Mouse (Mus musculus): ENCODE data around the gene Tbxa2r. TPM values are rescaled to one million over a fixed set of nuclear protein-coding genes. Genes with fewer than 3 reads are reported as not detected.

Gene Tbxa2r
- polyA plus RNA-seq, 1 experiment from 2014 or later: 19.6 TPM

GRCm38 (mm10) chr10:81334324-81334723 lies 5.8 kb downstream of the Tbxa2r start:
- no peaks in the 10 kb centered on the region for H3K9me3 ChIP-seq (ENCODE audit: low read length)
- H3K9ac ChIP-seq (replicated peaks; ENCODE audit: low read depth): no peak overlapping the region
- TF ChIP-seq EP300 (IDR thresholded peaks at IDR 0.05) (no peak), CTCF (IDR thresholded peaks at IDR 0.05) (no peak)
- H3K4me3 ChIP-seq (ENCODE audit: low read depth, low read length): no peak overlapping the region
- DNase-seq (ENCODE audit: low spot score) (no peak), ATAC-seq (no peak)
- peaks cover 15% of the 10 kb centered on the region for H3K4me1 ChIP-seq (ENCODE audit: insufficient read depth, low read depth, low read length)
- WGBS: 79% methylated on average over 11 of the region's 11 CpGs
- H3K36me3 ChIP-seq (ENCODE audit: insufficient read depth, low read length): no peaks in the 10 kb centered on the region
- H3K4me2 ChIP-seq (replicated peaks; ENCODE audit: low read depth, low read length): no peak overlapping the region
- H3K27me3 ChIP-seq (replicated peaks; ENCODE audit: insufficient read depth, low read length): no peaks in the 10 kb centered on the region
- 0 out of 2 replicates have a peak overlapping the region, but pooled peaks have one; percentile 78 for H3K27ac ChIP-seq (ENCODE audit: low read length)

DNA sequence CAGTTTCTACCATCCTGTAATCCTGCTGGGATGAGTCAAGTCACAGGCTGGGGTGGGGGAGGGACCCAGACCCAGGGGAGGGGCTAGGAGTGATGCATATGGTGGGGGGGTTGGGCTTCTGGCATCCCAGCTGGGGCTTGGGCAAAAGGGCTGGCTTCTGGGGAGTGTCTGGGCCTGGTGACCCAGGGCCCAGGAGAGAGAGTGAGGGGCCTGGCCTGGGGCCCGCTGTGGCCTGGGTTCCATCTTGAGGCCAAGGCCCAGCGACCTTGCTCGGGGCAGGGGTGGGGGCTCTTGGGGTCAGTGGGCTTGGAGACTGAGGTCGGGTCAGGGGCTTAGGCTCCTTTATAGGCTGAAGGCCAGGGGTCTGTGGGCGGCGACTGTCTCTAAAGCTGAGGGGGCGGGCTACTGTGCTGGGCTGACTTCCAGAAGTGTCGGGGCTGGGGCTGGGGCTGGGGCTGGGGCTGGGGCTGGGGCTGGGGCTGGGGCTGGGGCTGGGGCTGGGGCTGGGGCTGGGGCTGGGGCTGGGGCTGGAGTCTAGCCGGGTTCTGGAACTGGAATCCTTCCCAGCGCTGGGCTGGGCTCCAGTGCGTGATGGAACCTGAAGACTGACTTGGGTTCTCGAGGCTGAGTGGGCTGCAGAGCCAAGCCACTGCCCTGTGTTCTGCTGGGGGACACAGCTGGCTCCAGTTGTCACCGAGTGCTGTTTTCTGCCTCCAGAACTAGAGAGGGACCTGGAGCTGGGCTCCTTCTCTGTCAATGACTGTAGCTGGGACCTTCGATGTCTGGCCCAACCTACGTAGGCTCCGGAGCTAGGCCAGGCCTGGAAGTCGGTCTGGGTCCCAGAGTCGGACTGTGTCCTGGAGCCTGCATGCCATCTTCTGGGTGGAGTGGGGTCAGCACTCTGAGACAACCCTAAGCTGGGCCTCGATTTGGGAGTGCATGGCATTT lies 7.1 kb downstream of the Tbxa2r start:
- DNase-seq (ENCODE audit: low spot score): peak; percentile 69
- WGBS: 45% methylated on average over 17 of the region's 19 CpGs
- peak; percentile 59 for ATAC-seq

DNA sequence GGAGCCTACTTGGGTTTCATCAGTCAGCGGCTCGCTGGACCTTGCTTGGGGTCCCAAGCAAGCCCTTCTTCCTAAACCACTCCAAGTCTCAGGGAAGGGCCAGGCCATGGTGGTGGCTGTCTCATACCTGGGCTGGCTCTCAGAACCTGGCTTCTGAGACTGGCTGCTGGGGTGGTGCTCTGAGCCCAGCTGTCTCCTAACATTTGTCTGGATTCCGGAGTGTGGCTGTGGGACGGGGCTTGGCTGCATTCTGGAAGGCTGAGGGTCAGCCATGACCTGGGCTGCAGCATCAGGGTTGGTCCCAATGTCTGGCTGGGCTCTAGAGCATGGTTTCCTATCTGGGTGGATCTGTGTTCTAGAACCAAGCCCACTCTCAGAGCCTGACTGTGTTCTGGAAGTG lies 8.0 kb downstream of the Tbxa2r start:
- Histone ChIP-seq H3K9ac (replicated peaks; ENCODE audit: low read depth) (no peak overlapping the region), H3K4me3 (ENCODE audit: low read depth, low read length) (no peak overlapping the region), H3K27me3 (replicated peaks; ENCODE audit: insufficient read depth, low read length) (no peaks in the 10 kb centered on the region), H3K4me1 (ENCODE audit: insufficient read depth, low read depth, low read length) (0 out of 2 replicates have a peak, but pooled peaks cover 5% of the 10 kb centered on the region), H3K36me3 (ENCODE audit: insufficient read depth, low read length) (no peaks in the 10 kb centered on the region), H3K27ac (ENCODE audit: low read length) (0 out of 2 replicates have a peak overlapping the region, but pooled peaks have one; percentile 78), H3K9me3 (ENCODE audit: low read length) (no peaks in the 10 kb centered on the region), H3K4me2 (replicated peaks; ENCODE audit: low read depth, low read length) (no peak overlapping the region)
- WGBS: 74% methylated on average over 4 of the region's 4 CpGs
- DNase-seq (ENCODE audit: low spot score) (no peak), ATAC-seq (no peak)
- no peak for TF ChIP-seq CTCF (IDR thresholded peaks at IDR 0.05)
- TF ChIP-seq EP300 (IDR thresholded peaks at IDR 0.05): no peak

More for the DNA sequence above, 7.1 kb downstream of the Tbxa2r start:
- no peaks in the 10 kb centered on the region for H3K36me3 ChIP-seq (ENCODE audit: insufficient read depth, low read length)
- H3K4me1 ChIP-seq (ENCODE audit: insufficient read depth, low read depth, low read length): 0 out of 2 replicates have a peak, but pooled peaks cover 5% of the 10 kb centered on the region
- H3K27ac ChIP-seq (ENCODE audit: low read length): peak overlapping the region; percentile 78
- H3K9me3 ChIP-seq (ENCODE audit: low read length): no peaks in the 10 kb centered on the region
- H3K4me3 ChIP-seq (ENCODE audit: low read depth, low read length): no peak overlapping the region
- no peak overlapping the region for H3K9ac ChIP-seq (replicated peaks; ENCODE audit: low read depth)
- 0 out of 2 replicates have a peak overlapping the region, but pooled peaks have one; percentile 5 for H3K4me2 ChIP-seq (replicated peaks; ENCODE audit: low read depth, low read length)
- TF ChIP-seq CTCF (IDR thresholded peaks at IDR 0.05): peak; percentile 39; the same call in 1 of the 2 replicates
- TF ChIP-seq EP300 (IDR thresholded peaks at IDR 0.05): no peak
- no peaks in the 10 kb centered on the region for H3K27me3 ChIP-seq (replicated peaks; ENCODE audit: insufficient read depth, low read length)

- peak; percentile 6; the same call in 1 of the 2 replicates for ATAC-seq
- TF ChIP-seq CTCF (IDR thresholded peaks at IDR 0.05): no peak
- TF ChIP-seq EP300 (IDR thresholded peaks at IDR 0.05): no peak
Observed at GRCm38 (mm10) chr10:81340551-81341332, 12.2 kb downstream of the Tbxa2r start.

GRCm38 (mm10) chr10:81341333-81341949 lies 12.9 kb downstream of the Tbxa2r start:
- peak; percentile 71 for DNase-seq (ENCODE audit: low spot score)
- no peak overlapping the region for H3K4me3 ChIP-seq (ENCODE audit: low read depth, low read length)
- 34% methylated on average over 16 of the region's 16 CpGs for WGBS

More at GRCm38 (mm10) chr10:81340551-81341332, 12.2 kb downstream of the Tbxa2r start:
- no peak overlapping the region for H3K4me2 ChIP-seq (replicated peaks; ENCODE audit: low read depth, low read length)
- 46% methylated on average over 17 of the region's 17 CpGs for WGBS
- H3K27me3 ChIP-seq (replicated peaks; ENCODE audit: insufficient read depth, low read length): 0 out of 2 replicates have a peak, but pooled peaks cover 8% of the 10 kb centered on the region
- H3K4me1 ChIP-seq (ENCODE audit: insufficient read depth, low read depth, low read length): peaks cover 3% of the 10 kb centered on the region; the same call in 1 of the 2 replicates
- no peaks in the 10 kb centered on the region for H3K36me3 ChIP-seq (ENCODE audit: insufficient read depth, low read length)
- H3K27ac ChIP-seq (ENCODE audit: low read length): no peak overlapping the region
- DNase-seq (ENCODE audit: low spot score): peak; percentile 36
- no peak overlapping the region for H3K9ac ChIP-seq (replicated peaks; ENCODE audit: low read depth)
- no peaks in the 10 kb centered on the region for H3K9me3 ChIP-seq (ENCODE audit: low read length)
- H3K4me3 ChIP-seq (ENCODE audit: low read depth, low read length): no peak overlapping the region

More at GRCm38 (mm10) chr10:81341333-81341949, 12.9 kb downstream of the Tbxa2r start:
- no peaks in the 10 kb centered on the region for H3K9me3 ChIP-seq (ENCODE audit: low read length)
- no peak overlapping the region for H3K9ac ChIP-seq (replicated peaks; ENCODE audit: low read depth)
- no peaks in the 10 kb centered on the region for H3K36me3 ChIP-seq (ENCODE audit: insufficient read depth, low read length)
- peak; percentile 23; the same call in 1 of the 2 replicates for ATAC-seq
- TF ChIP-seq EP300 (IDR thresholded peaks at IDR 0.05) (no peak), CTCF (IDR thresholded peaks at IDR 0.05) (peak; percentile 86)
- H3K27me3 ChIP-seq (replicated peaks; ENCODE audit: insufficient read depth, low read length): 0 out of 2 replicates have a peak, but pooled peaks cover 8% of the 10 kb centered on the region
- H3K27ac ChIP-seq (ENCODE audit: low read length): no peak overlapping the region
- no peak overlapping the region for H3K4me2 ChIP-seq (replicated peaks; ENCODE audit: low read depth, low read length)
- peaks cover 3% of the 10 kb centered on the region; the same call in 1 of the 2 replicates for H3K4me1 ChIP-seq (ENCODE audit: insufficient read depth, low read depth, low read length)
